Mouse (Mus musculus) testis, adult 2 months (tissue): ENCODE data around the gene Tenm1. TPM values are rescaled to one million over a fixed set of nuclear protein-coding genes. Genes with fewer than 3 reads are reported as not detected.

Experiments used
- H3K27ac ChIP-seq: fragments of 200-500 bp; 2 replicates; pipeline ENCODE4 v1.5.1; 2012; ENCODE audit warnings: low read depth, low read length; ENCODE audit not compliant: control insufficient read depth, insufficient read depth
- H3K27me3 ChIP-seq: fragments of 200-500 bp; 2 replicates; pipeline ENCODE4 v1.6.1; 2012; ENCODE audit warnings: mild to moderate bottlenecking, low read length, moderate library complexity; ENCODE audit not compliant: control insufficient read depth, insufficient read depth
- H3K36me3 ChIP-seq: fragments of 200-500 bp; 2 replicates; pipeline ENCODE4 v1.6.1; 2012; ENCODE audit warnings: mild to moderate bottlenecking, low read length; ENCODE audit not compliant: control insufficient read depth, insufficient read depth
- H3K4me1 ChIP-seq: fragments of 200-500 bp; 2 replicates; pipeline ENCODE4 v1.6.1; 2012; ENCODE audit warnings: low read length; ENCODE audit not compliant: control insufficient read depth, insufficient read depth
- H3K4me3 ChIP-seq: fragments of 200-500 bp; 2 replicates; pipeline ENCODE4 v1.5.1; 2012; ENCODE audit warnings: low read depth, mild to moderate bottlenecking, low read length, moderate library complexity, mixed read lengths; ENCODE audit not compliant: control insufficient read depth
- CTCF ChIP-seq: fragments of 200-500 bp; IDR thresholded peaks from 2 replicates; pipeline ENCODE4 v1.5.1; 2012; ENCODE audit warnings: low read depth, mild to moderate bottlenecking, inconsistent platforms, low read length, moderate library complexity; ENCODE audit not compliant: control insufficient read depth, insufficient read depth, insufficient replicate concordance
- POLR2A ChIP-seq: fragments of 200-500 bp; IDR thresholded peaks from 2 replicates; pipeline ENCODE4 v1.6.1; 2012; ENCODE audit warnings: low read depth, mild to moderate bottlenecking, inconsistent platforms, low read length, moderate library complexity; ENCODE audit not compliant: control insufficient read depth
- polyA plus RNA-seq: library from polyadenylated mRNA; depleted of rRNA; stranded (reverse); fragments of >200 nt; gene quantifications from 2 replicates; pipeline ENCODE4 v1.2.3, GENCODE M21; 2012

Gene Tenm1
- polyA plus RNA-seq, 1 experiment: 0.02 TPM

DNA sequence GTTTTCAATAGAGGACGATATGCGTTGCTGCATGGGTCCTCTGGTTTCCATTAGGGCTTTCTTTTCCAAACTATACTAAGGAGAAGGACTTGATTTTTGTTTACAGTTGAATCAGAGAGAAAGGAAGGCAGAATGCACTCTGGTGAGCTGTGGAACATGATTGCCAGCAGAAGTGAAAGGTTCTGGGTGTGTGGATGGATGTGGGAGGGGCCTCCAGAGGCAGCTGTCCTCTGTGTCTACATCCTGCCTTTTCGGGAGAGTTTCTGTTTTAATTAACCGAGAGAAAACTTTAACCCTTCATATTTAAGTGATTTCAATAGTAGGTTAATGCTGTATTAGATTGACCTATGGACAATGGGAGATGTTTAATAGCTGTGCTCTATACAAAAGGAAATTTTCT, 880.4 kb downstream of the Tenm1 start:
- Histone ChIP-seq H3K4me3 (no peak overlapping the region), H3K36me3 (no peaks in the 10 kb centered on the region), H3K4me1 (no peaks in the 10 kb centered on the region), H3K27ac (no peak overlapping the region), H3K27me3 (no peaks in the 10 kb centered on the region)
- no peak for TF ChIP-seq CTCF
- no peak for TF ChIP-seq POLR2A

DNA sequence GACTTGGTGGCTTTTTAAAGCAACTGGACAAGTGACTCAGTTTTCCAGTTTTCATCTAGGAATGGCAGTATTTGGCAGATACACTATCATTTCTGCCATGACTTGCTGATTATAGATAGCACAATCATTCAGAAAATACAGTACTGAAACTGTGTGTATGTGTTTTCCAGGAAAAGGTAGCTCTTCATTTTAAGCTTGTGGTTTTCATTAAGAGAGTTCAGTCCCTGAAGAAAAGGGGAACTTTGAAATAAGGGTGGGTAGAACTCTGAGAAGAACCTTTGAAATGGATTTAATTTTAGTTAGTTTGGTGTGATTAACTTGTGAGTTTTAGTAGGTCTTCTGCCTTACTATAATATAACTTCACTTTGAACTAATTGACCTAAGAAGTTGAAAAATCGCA, 883.9 kb downstream of the Tenm1 start:
- Histone ChIP-seq H3K36me3 (no peaks in the 10 kb centered on the region), H3K27me3 (no peaks in the 10 kb centered on the region), H3K4me3 (no peak overlapping the region), H3K4me1 (no peaks in the 10 kb centered on the region), H3K27ac (no peak overlapping the region)
- no peak for TF ChIP-seq CTCF
- no peak for TF ChIP-seq POLR2A

DNA sequence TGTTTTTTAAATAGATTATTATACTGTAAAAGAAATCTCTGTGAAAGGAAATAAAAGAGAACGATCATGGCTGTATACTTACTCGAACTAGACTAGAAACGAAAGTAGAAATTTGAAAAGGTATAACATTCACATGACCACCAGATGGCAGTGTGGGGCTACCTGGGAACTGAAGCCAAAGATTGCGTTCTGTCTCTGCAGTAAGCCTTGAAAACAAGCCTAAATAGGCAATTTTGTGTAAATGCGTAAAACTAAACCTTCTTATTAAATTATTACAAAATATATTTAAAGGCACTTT, 888.2 kb downstream of the Tenm1 start:
- Histone ChIP-seq H3K27ac (no peak overlapping the region), H3K4me3 (no peak overlapping the region), H3K36me3 (no peaks in the 10 kb centered on the region), H3K4me1 (no peaks in the 10 kb centered on the region), H3K27me3 (no peaks in the 10 kb centered on the region)
- TF ChIP-seq CTCF (no peak), POLR2A (no peak)

DNA sequence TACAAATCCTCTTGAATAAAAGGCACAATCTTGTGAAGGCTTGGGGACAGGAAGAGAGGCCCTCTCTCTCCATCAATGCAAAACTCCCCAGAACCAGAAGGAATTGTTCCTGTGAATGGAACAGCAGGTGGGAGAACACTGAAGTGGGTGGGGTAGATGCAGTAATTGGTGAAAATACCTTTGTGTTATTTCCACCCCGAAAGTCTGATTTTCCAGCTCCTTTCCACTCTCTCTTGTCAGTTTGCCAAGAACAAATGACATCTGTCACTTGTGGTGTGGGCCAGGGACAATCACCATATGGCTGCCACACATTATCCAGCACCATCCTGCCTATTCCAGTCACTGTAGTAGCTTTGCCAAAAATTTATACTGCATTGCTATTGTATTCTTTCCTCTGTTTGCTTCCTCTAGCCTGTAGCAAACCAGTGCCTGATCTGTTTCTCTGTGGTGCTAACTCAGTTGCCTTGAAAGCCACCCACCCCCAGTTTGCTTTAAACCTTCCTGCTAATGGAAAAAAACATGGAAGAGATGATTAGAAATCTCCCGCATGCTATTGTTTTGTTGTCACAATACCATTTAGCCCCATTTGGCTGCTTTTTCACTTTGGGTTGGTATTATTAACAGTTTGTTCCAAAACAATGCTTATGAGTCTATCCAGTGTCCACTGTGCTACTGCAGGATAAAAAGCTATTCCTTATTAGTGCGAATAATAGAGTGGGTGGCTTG, 888.7 kb downstream of the Tenm1 start:
- Histone ChIP-seq H3K4me3 (no peak overlapping the region), H3K36me3 (no peaks in the 10 kb centered on the region), H3K27ac (no peak overlapping the region), H3K27me3 (no peaks in the 10 kb centered on the region), H3K4me1 (no peaks in the 10 kb centered on the region)
- TF ChIP-seq CTCF: no peak
- no peak for TF ChIP-seq POLR2A

DNA sequence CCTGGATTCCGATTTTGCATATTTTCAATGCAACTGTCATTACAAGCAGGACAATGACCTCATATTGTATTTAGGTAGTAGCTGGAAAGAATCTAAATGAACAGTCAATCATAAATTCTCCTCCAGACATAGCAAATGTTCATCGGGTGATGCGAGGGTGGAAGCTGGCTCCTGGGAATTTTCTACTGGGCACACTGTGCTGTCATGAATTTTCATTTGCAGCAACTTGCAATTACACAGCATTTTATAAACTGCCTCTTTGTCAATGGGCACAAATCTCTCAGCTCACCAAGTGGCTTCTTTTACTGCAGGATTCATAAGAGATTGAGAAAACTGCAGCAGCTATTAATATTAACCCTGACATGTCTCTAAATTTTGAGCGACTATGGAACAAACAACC, 898.2 kb downstream of the Tenm1 start:
- no peaks in the 10 kb centered on the region for H3K36me3 ChIP-seq
- no peak overlapping the region for H3K27ac ChIP-seq
- no peak overlapping the region for H3K4me3 ChIP-seq
- H3K4me1 ChIP-seq: peaks cover 2% of the 10 kb centered on the region; the same call in 1 of the 2 replicates
- TF ChIP-seq POLR2A (no peak), CTCF (no peak)
- no peaks in the 10 kb centered on the region for H3K27me3 ChIP-seq

DNA sequence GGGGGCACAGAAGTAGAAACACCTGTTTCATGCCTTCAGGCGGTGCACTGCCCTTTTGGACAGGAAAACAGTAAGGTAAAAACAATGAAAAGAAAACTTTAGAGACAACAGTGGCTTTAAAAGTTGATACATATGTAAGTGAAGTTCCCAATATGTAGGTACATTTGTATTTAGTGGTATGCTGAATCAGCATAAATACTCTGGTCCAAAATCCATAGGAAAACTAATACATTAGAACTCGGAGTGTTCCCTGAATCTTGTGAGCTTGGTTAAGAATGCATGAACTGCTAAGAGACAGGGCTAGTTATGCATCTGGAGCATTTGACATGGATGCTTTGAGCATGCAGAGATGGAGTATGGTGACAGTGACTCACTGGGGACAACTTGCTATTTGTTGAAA, 906.1 kb downstream of the Tenm1 start:
- no peaks in the 10 kb centered on the region for H3K27me3 ChIP-seq
- no peaks in the 10 kb centered on the region for H3K4me1 ChIP-seq
- no peaks in the 10 kb centered on the region for H3K36me3 ChIP-seq
- no peak overlapping the region for H3K27ac ChIP-seq
- no peak overlapping the region for H3K4me3 ChIP-seq
- TF ChIP-seq POLR2A: no peak
- no peak for TF ChIP-seq CTCF

DNA sequence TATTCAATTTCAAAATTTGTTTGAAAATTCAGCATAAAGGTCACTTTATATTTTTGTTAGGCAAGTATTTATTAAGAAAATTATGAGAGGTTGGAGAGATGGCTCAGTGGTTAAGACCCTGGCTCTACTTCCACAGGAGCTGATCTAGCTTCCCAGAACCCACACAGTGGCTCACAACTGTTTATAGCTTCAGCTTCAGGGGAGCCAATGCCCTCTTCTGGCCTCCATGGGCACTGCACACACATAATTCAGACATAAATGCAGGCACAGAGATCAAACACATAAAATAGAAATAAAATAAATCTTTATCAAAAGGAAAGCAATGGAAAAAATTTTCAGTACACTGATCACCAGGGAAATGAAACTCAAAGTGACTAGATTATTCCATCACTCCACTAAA, 916.4 kb downstream of the Tenm1 start:
- TF ChIP-seq POLR2A (no peak), CTCF (no peak)

DNA sequence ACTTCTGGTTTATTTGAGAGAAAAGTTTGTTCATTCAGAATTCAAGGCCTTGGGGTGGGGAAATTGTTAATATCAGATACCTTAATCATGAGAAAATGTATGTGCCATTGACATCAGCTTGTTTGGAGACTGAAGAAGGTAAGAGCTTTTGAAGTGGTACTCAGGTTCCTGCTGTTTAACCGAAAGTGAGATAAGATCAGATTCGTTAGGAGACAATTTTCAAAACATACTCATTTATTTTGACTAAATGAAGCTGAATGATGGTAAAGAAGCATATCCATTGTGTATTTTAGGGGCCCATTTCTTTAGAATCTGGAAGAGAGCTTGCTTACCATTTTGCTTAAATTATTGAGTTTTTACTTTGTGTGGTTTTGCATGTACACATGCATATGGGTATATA, 917.8 kb downstream of the Tenm1 start:
- TF ChIP-seq CTCF (no peak), POLR2A (no peak)
- no peak overlapping the region for H3K4me3 ChIP-seq
- no peak overlapping the region for H3K27ac ChIP-seq
- H3K36me3 ChIP-seq: no peaks in the 10 kb centered on the region
- H3K4me1 ChIP-seq: no peaks in the 10 kb centered on the region
- H3K27me3 ChIP-seq: no peaks in the 10 kb centered on the region

More for the DNA sequence above, 916.4 kb downstream of the Tenm1 start:
- H3K27me3 ChIP-seq: no peaks in the 10 kb centered on the region
- no peaks in the 10 kb centered on the region for H3K4me1 ChIP-seq
- H3K36me3 ChIP-seq: no peaks in the 10 kb centered on the region
- no peak overlapping the region for H3K4me3 ChIP-seq
- H3K27ac ChIP-seq: no peak overlapping the region
